Mouse (Mus musculus) heart, embryonic 14.5 days (tissue): ENCODE data around the gene Olfr812. TPM values are rescaled to one million over a fixed set of nuclear protein-coding genes. Genes with fewer than 3 reads are reported as not detected.
"Not testable (repeated sequence)": the region's sequence is repeated elsewhere in the genome, so short reads cannot be mapped to it uniquely, and the experiment has no call there.

Source experiments
- ATAC-seq: fragments of 200-750 bp; cut with Nextera tagmentation; 2 replicates; pipeline ENCODE4 v1.8.0; 2017; ENCODE audit warnings: low read depth, moderate TSS enrichment; ENCODE audit not compliant: insufficient number of reproducible peaks, insufficient read depth, low FRiP score
- H3K27ac ChIP-seq, 2 experiments: fragments of 200-500 bp in 1 of 2; fragments of 300-500 bp in 1 of 2; sonication (generic) in 1 of 2; replicated peaks in 1 of 2; 2 replicates each; pipeline ENCODE4 v1.5.1; 2012 to 2014; ENCODE audit warnings: low read depth in 2 of 2, low read length in 2 of 2, control low read depth in 1 of 2, mild to moderate bottlenecking in 1 of 2, mixed read lengths in 1 of 2; ENCODE audit not compliant: control insufficient read depth in 1 of 2, insufficient read depth in 1 of 2
- H3K27me3 ChIP-seq: fragments of 300-500 bp; sonication (generic); 2 replicates; pipeline ENCODE4 v1.6.1; 2014; ENCODE audit warnings: mild to moderate bottlenecking, low read length, control low read depth; ENCODE audit not compliant: control insufficient read depth, insufficient read depth
- H3K36me3 ChIP-seq: fragments of 300-500 bp; sonication (generic); 2 replicates; pipeline ENCODE4 v1.6.1; 2014; ENCODE audit warnings: mild to moderate bottlenecking, control low read depth, low read length, mixed read lengths; ENCODE audit not compliant: control insufficient read depth, insufficient read depth
- H3K4me1 ChIP-seq, 2 experiments: fragments of 200-500 bp in 1 of 2; fragments of 300-500 bp in 1 of 2; sonication (generic) in 1 of 2; 2 replicates each; pipeline ENCODE4 v1.6.1; 2012 to 2014; ENCODE audit warnings: low read length in 2 of 2, control low read depth in 1 of 2, mixed read lengths in 1 of 2; ENCODE audit not compliant: control insufficient read depth in 2 of 2, insufficient read depth in 2 of 2
- H3K4me2 ChIP-seq: fragments of 300-500 bp; sonication (generic); 2 replicates; pipeline ENCODE4 v1.6.1; 2014; ENCODE audit warnings: mild to moderate bottlenecking, low read length
- H3K4me3 ChIP-seq, 2 experiments: fragments of 200-500 bp in 1 of 2; fragments of 300-500 bp in 1 of 2; sonication (generic) in 1 of 2; 2 replicates each; pipeline ENCODE4 v1.5.1; 2012 to 2014; ENCODE audit warnings: low read length in 2 of 2, mild to moderate bottlenecking in 2 of 2, control low read depth in 1 of 2, low read depth in 1 of 2, moderate library complexity in 1 of 2; ENCODE audit not compliant: control insufficient read depth in 1 of 2, insufficient read depth in 1 of 2
- H3K9ac ChIP-seq: fragments of 300-500 bp; sonication (generic); 2 replicates; pipeline ENCODE4 v1.6.1; 2014; ENCODE audit warnings: mild to moderate bottlenecking, low read length
- H3K9me3 ChIP-seq: fragments of 300-500 bp; sonication (generic); 2 replicates; pipeline ENCODE4 v1.6.1; 2016; ENCODE audit warnings: low read length, control low read depth; ENCODE audit not compliant: control insufficient read depth
- WGBS: fragments of 180-500 bp; shearing (Covaris S2); extraction: QIAGEN DNeasy Blood & Tissue Kit; methylation state at CpG from one replicate; pipeline ENCODE4 v1.1.7; 2014; 5-methylcytosine and 5-hydroxymethylcytosine counted together
- polyA plus RNA-seq: library from polyadenylated mRNA; unstranded; fragments of >200 nt; fragmentation: Nextera tagmentation; extraction: Ambion mirVana; gene quantifications from 2 replicates; pipeline ENCODE4 v1.2.1, GENCODE M21; 2014

Olfr812 gene
- polyA plus RNA-seq: not detected in 2 replicates

- no peak for ATAC-seq
- no peaks in the 10 kb centered on the region for H3K4me1 ChIP-seq
These were observed at the start of gene Olfr812 for GRCm38 (mm10) chr10:129845994-129846393. Gene Olfr812 (minus strand): TSS chr10:129846094.

GRCm38 (mm10) chr10:129885934-129886333 lies 40.0 kb upstream of the Olfr812 start:
- H3K4me1 ChIP-seq: no peaks in the 10 kb centered on the region
- H3K9me3 ChIP-seq: no peaks in the 10 kb centered on the region
- 88% methylated on average over 7 of the region's 7 CpGs for WGBS
- no peak overlapping the region for H3K4me2 ChIP-seq
- no peaks in the 10 kb centered on the region for H3K36me3 ChIP-seq
- H3K9ac ChIP-seq: no peak overlapping the region
- H3K27me3 ChIP-seq: no peaks in the 10 kb centered on the region
- H3K27ac ChIP-seq: no peak overlapping the region
- no peak overlapping the region for H3K4me3 ChIP-seq
- no peak for ATAC-seq

More at GRCm38 (mm10) chr10:129845994-129846393, at the start of gene Olfr812:
- Histone ChIP-seq H3K36me3 (no peaks in the 10 kb centered on the region), H3K4me3 (no peak within 1 kb of the TSS), H3K27me3 (no peaks in the 10 kb centered on the region), H3K9ac (no peak within 1 kb of the TSS), H3K4me2 (no peak within 1 kb of the TSS), H3K9me3 (no peaks in the 10 kb centered on the region), H3K27ac (no peak within 1 kb of the TSS)
- 56% methylated on average over 1 of the region's 1 CpGs for WGBS

- H3K4me3 ChIP-seq, ATAC-seq, H3K36me3 ChIP-seq, H3K27ac ChIP-seq, H3K4me2 ChIP-seq, H3K27me3 ChIP-seq, H3K9ac ChIP-seq, H3K9me3 ChIP-seq, H3K4me1 ChIP-seq: not testable (repeated sequence)
- 44% methylated on average over 6 of the region's 6 CpGs for WGBS
These were observed 39.6 kb upstream of the Olfr812 start for GRCm38 (mm10) chr10:129885496-129885895.

- WGBS: 60% methylated on average over 1 of the region's 1 CpGs
- not testable (repeated sequence) for H3K4me2 ChIP-seq, H3K36me3 ChIP-seq, ATAC-seq, H3K9ac ChIP-seq, H3K4me3 ChIP-seq, H3K27me3 ChIP-seq, H3K9me3 ChIP-seq, H3K4me1 ChIP-seq, H3K27ac ChIP-seq
These were observed 33.9 kb upstream of the Olfr812 start, which contains the start of gene Olfr814 for GRCm38 (mm10) chr10:129879751-129880150. Gene Olfr814 (minus strand): TSS chr10:129879851.

- Histone ChIP-seq H3K36me3 (no peaks in the 10 kb centered on the region), H3K4me1 (no peaks in the 10 kb centered on the region), H3K9ac (no peak within 1 kb of the TSS), H3K4me3 (no peak within 1 kb of the TSS), H3K9me3 (no peaks in the 10 kb centered on the region), H3K27me3 (no peaks in the 10 kb centered on the region), H3K4me2 (no peak within 1 kb of the TSS), H3K27ac (no peak within 1 kb of the TSS)
- no peak for ATAC-seq
These were observed 9.2 kb upstream of the Olfr812 start, which contains the start of gene Olfr813 for GRCm38 (mm10) chr10:129855067-129855466. Gene Olfr813 (plus strand): TSS chr10:129855367.

- 74% methylated on average over 1 of the region's 1 CpGs for WGBS
- Histone ChIP-seq H3K4me2 (no peak overlapping the region), H3K4me1 (no peaks in the 10 kb centered on the region), H3K9ac (no peak overlapping the region), H3K4me3 (no peak overlapping the region), H3K9me3 (no peaks in the 10 kb centered on the region), H3K36me3 (no peaks in the 10 kb centered on the region), H3K27ac (no peak overlapping the region), H3K27me3 (no peaks in the 10 kb centered on the region)
- no peak for ATAC-seq
These were observed 1.4 kb upstream of the Olfr812 start for GRCm38 (mm10) chr10:129847343-129847742.

- ATAC-seq: no peak
These were observed 41.6 kb downstream of the Olfr812 start, which contains the start of gene Olfr811 for GRCm38 (mm10) chr10:129804296-129804695. Gene Olfr811 (minus strand): TSS chr10:129804396.

GRCm38 (mm10) chr10:129794817-129795216 lies 51.1 kb downstream of the Olfr812 start, which contains the start of gene Olfr810:
Gene Olfr810 (minus strand): TSS chr10:129794917.
- Histone ChIP-seq H3K9me3 (no peaks in the 10 kb centered on the region), H3K4me2 (no peak within 1 kb of the TSS), H3K4me3 (no peak within 1 kb of the TSS), H3K36me3 (no peaks in the 10 kb centered on the region), H3K9ac (no peak within 1 kb of the TSS), H3K27ac (no peak within 1 kb of the TSS), H3K27me3 (no peaks in the 10 kb centered on the region), H3K4me1 (no peaks in the 10 kb centered on the region)
- no peak for ATAC-seq

More at GRCm38 (mm10) chr10:129804296-129804695, 41.6 kb downstream of the Olfr812 start, which contains the start of gene Olfr811:
- H3K4me3 ChIP-seq: no peak within 1 kb of the TSS
- H3K4me1 ChIP-seq: no peaks in the 10 kb centered on the region
- no peak within 1 kb of the TSS for H3K9ac ChIP-seq
- no peak within 1 kb of the TSS for H3K4me2 ChIP-seq
- H3K27me3 ChIP-seq: no peaks in the 10 kb centered on the region
- 74% methylated on average over 4 of the region's 4 CpGs for WGBS
- H3K9me3 ChIP-seq: no peaks in the 10 kb centered on the region
- H3K36me3 ChIP-seq: no peaks in the 10 kb centered on the region
- no peak within 1 kb of the TSS for H3K27ac ChIP-seq
